Mouse (Mus musculus) cerebellum, adult 2 months (tissue): Measurements from ENCODE around the gene Rc3h1. TPM values are rescaled to one million over a fixed set of nuclear protein-coding genes. Genes with fewer than 3 reads are reported as not detected.
"Not testable (repeated sequence)": the region's sequence is repeated elsewhere in the genome, so short reads cannot be mapped to it uniquely, and the experiment has no call there.

ENCODE experiments used
- DNase-seq, 2 experiments: peaks; one replicate each; pipeline ENCODE4 v3.0.0; 2021
- H3K27ac ChIP-seq: fragments of 200-500 bp; 2 replicates; pipeline ENCODE4 v1.5.1; 2012; ENCODE audit warnings: low read length, control low read depth, inconsistent platforms; ENCODE audit not compliant: insufficient read depth
- H3K27me3 ChIP-seq: fragments of 200-500 bp; 2 replicates; pipeline ENCODE4 v1.6.1; 2012; ENCODE audit warnings: inconsistent platforms, mild to moderate bottlenecking, low read length, moderate library complexity; ENCODE audit not compliant: control insufficient read depth, insufficient read depth
- H3K4me1 ChIP-seq: fragments of 200-500 bp; 2 replicates; pipeline ENCODE4 v1.6.1; 2011; ENCODE audit warnings: low read length; ENCODE audit not compliant: control insufficient read depth, insufficient read depth
- H3K4me3 ChIP-seq: fragments of 200-500 bp; replicated peaks from 2 replicates; pipeline ENCODE3; 2011; ENCODE audit warnings: mild to moderate bottlenecking, low read depth, low read length, control low read depth; ENCODE audit not compliant: insufficient read depth
- CTCF ChIP-seq: fragments of 200-500 bp; IDR thresholded peaks from 2 replicates; pipeline ENCODE4 v1.5.1; 2011; ENCODE audit warnings: low read depth, mild to moderate bottlenecking, control low read depth, low read length, moderate library complexity, borderline replicate concordance; ENCODE audit not compliant: insufficient read depth
- POLR2A ChIP-seq: fragments of 200-500 bp; IDR thresholded peaks from 2 replicates; pipeline ENCODE4 v1.6.1; 2011; ENCODE audit warnings: low read length, control low read depth, borderline replicate concordance; ENCODE audit not compliant: insufficient read depth
- WGBS: fragments of 180-500 bp; shearing (Covaris S2); methylation state at CpG from one replicate; pipeline ENCODE4 v1.1.7; 2018; 5-methylcytosine and 5-hydroxymethylcytosine counted together
- polyA plus RNA-seq: library from polyadenylated mRNA; depleted of rRNA; stranded (reverse); fragments of >200 nt; gene quantifications from 2 replicates; pipeline ENCODE4 v1.2.3, GENCODE M21; 2012

Rc3h1 gene
- polyA plus RNA-seq, 1 experiment: 12.0 TPM

GRCm38 (mm10) chr1:160978071-160978735 is 72.0 kb downstream of the Rc3h1 start, which contains the start of gene Serpinc1:
Serpinc1 (plus strand) TSS chr1:160978585.
- Histone ChIP-seq H3K27ac (no peak within 1 kb of the TSS), H3K4me3 (no peak within 1 kb of the TSS), H3K4me1 (no peaks in the 10 kb centered on the region), H3K27me3 (no peaks in the 10 kb centered on the region)
- WGBS: 92% methylated on average over 4 of the region's 4 CpGs
- TF ChIP-seq CTCF (no peak), POLR2A (no peak)
- DNase-seq: no peak

GRCm38 (mm10) chr1:160980021-160980420 is 73.8 kb downstream of the Rc3h1 start:
- 75% methylated on average over 5 of the region's 5 CpGs for WGBS
- no peak for DNase-seq
- no peaks in the 10 kb centered on the region for H3K27me3 ChIP-seq
- no peak overlapping the region for H3K27ac ChIP-seq
- H3K4me3 ChIP-seq: no peak overlapping the region
- H3K4me1 ChIP-seq: no peaks in the 10 kb centered on the region
- TF ChIP-seq CTCF: no peak
- no peak for TF ChIP-seq POLR2A

- DNase-seq: no peak
- TF ChIP-seq CTCF: no peak
- 93% methylated on average over 8 of the region's 8 CpGs for WGBS
Observed at GRCm38 (mm10) chr1:160980537-160981234, 74.5 kb downstream of the Rc3h1 start.

GRCm38 (mm10) chr1:160981337-160981736 is 75.1 kb downstream of the Rc3h1 start:
- no peak overlapping the region for H3K27ac ChIP-seq
- TF ChIP-seq CTCF (no peak), POLR2A (no peak)
- H3K27me3 ChIP-seq: no peaks in the 10 kb centered on the region
- DNase-seq: no peak
- WGBS: 94% methylated on average over 4 of the region's 4 CpGs
- no peak overlapping the region for H3K4me3 ChIP-seq
- no peaks in the 10 kb centered on the region for H3K4me1 ChIP-seq

More at GRCm38 (mm10) chr1:160980537-160981234, 74.5 kb downstream of the Rc3h1 start:
- H3K4me1 ChIP-seq: no peaks in the 10 kb centered on the region
- H3K4me3 ChIP-seq: no peak overlapping the region
- no peak overlapping the region for H3K27ac ChIP-seq
- H3K27me3 ChIP-seq: no peaks in the 10 kb centered on the region

- H3K27ac ChIP-seq: no peak overlapping the region
- TF ChIP-seq POLR2A (no peak), CTCF (no peak)
- H3K4me1 ChIP-seq: no peaks in the 10 kb centered on the region
- 31% methylated on average over 3 of the region's 3 CpGs for WGBS
- H3K27me3 ChIP-seq: no peaks in the 10 kb centered on the region
- DNase-seq: no peak
- H3K4me3 ChIP-seq: no peak overlapping the region
Observed at GRCm38 (mm10) chr1:160982887-160983286, 76.7 kb downstream of the Rc3h1 start.

GRCm38 (mm10) chr1:160984731-160985130 is 78.5 kb downstream of the Rc3h1 start:
- H3K4me3 ChIP-seq, H3K27me3 ChIP-seq, H3K4me1 ChIP-seq, DNase-seq, H3K27ac ChIP-seq: not testable (repeated sequence)
- WGBS: 86% methylated on average over 1 of the region's 1 CpGs

GRCm38 (mm10) chr1:160985477-160985876 is 79.3 kb downstream of the Rc3h1 start:
- DNase-seq: no peak
- no peaks in the 10 kb centered on the region for H3K4me1 ChIP-seq
- H3K27me3 ChIP-seq: no peaks in the 10 kb centered on the region
- WGBS: 84% methylated on average over 6 of the region's 6 CpGs
- no peak overlapping the region for H3K4me3 ChIP-seq
- no peak overlapping the region for H3K27ac ChIP-seq
- no peak for TF ChIP-seq CTCF
- no peak for TF ChIP-seq POLR2A
